Mouse (Mus musculus): ENCODE data around the gene Fdxacb1. TPM values are rescaled to one million over a fixed set of nuclear protein-coding genes. Genes with fewer than 3 reads are reported as not detected.
A peak's percentile ranks its signal among the peaks of the same experiment; 100 is the strongest.

Fdxacb1 gene
- polyA plus RNA-seq, 1 experiment from 2014 or later = 7.9 TPM

GRCm38 (mm10) chr9:50753947-50754346 lies 14.1 kb upstream of the Fdxacb1 start:
- WGBS = 59% methylated on average over 7 of the region's 7 CpGs

GRCm38 (mm10) chr9:50756711-50757110 lies 11.3 kb upstream of the Fdxacb1 start:
- WGBS = 55% methylated on average over 5 of the region's 5 CpGs
- Histone ChIP-seq H3K4me3 (replicated peaks; ENCODE audit: low read depth, low read length) (no peak overlapping the region), H3K4me2 (ENCODE audit: low read length) (no peak overlapping the region), H3K9ac (ENCODE audit: low read depth, low read length) (no peak overlapping the region), H3K4me1 (replicated peaks; ENCODE audit: insufficient read depth, low read length) (peaks cover 12% of the 10 kb centered on the region; the same call in 1 of the 2 replicates), H3K27me3 (ENCODE audit: insufficient read depth, low read length) (no peaks in the 10 kb centered on the region), H3K9me3 (replicated peaks; ENCODE audit: low read length) (no peaks in the 10 kb centered on the region), H3K36me3 (ENCODE audit: insufficient read depth, low read length) (no peaks in the 10 kb centered on the region), H3K27ac (no peak overlapping the region)
- no peak for TF ChIP-seq CTCF (IDR thresholded peaks at IDR 0.05; ENCODE audit: low read depth)
- no peak for DNase-seq (ENCODE audit: low spot score)
- ATAC-seq (replicated peaks; ENCODE audit: low FRiP score, low read depth) = no peak

More at GRCm38 (mm10) chr9:50753947-50754346, 14.1 kb upstream of the Fdxacb1 start:
- no peak for TF ChIP-seq CTCF (IDR thresholded peaks at IDR 0.05; ENCODE audit: low read depth)
- Histone ChIP-seq H3K4me1 (replicated peaks; ENCODE audit: insufficient read depth, low read length) (peaks cover 17% of the 10 kb centered on the region), H3K36me3 (ENCODE audit: insufficient read depth, low read length) (no peaks in the 10 kb centered on the region), H3K4me3 (replicated peaks; ENCODE audit: low read depth, low read length) (no peak overlapping the region; the same call in 1 of the 2 replicates), H3K27me3 (ENCODE audit: insufficient read depth, low read length) (no peaks in the 10 kb centered on the region), H3K27ac (no peak overlapping the region), H3K9ac (ENCODE audit: low read depth, low read length) (no peak overlapping the region), H3K4me2 (ENCODE audit: low read length) (peak overlapping the region; percentile 35), H3K9me3 (replicated peaks; ENCODE audit: low read length) (no peaks in the 10 kb centered on the region)
- ATAC-seq (replicated peaks; ENCODE audit: low FRiP score, low read depth) = no peak
- DNase-seq (ENCODE audit: low spot score) = no peak

- no peak for TF ChIP-seq CTCF (IDR thresholded peaks at IDR 0.05; ENCODE audit: low read depth)
Measured at GRCm38 (mm10) chr9:50761520-50762243, 6.4 kb upstream of the Fdxacb1 start.

GRCm38 (mm10) chr9:50763331-50763730 lies 4.7 kb upstream of the Fdxacb1 start:
- H3K36me3 ChIP-seq (ENCODE audit: insufficient read depth, low read length) = no peaks in the 10 kb centered on the region
- TF ChIP-seq CTCF (IDR thresholded peaks at IDR 0.05; ENCODE audit: low read depth) = peak; percentile 69
- H3K9me3 ChIP-seq (replicated peaks; ENCODE audit: low read length) = no peaks in the 10 kb centered on the region
- no peaks in the 10 kb centered on the region for H3K4me1 ChIP-seq (replicated peaks; ENCODE audit: insufficient read depth, low read length)
- WGBS = 68% methylated on average over 1 of the region's 1 CpGs
- ATAC-seq (replicated peaks; ENCODE audit: low FRiP score, low read depth) = no peak
- no peak overlapping the region for H3K4me2 ChIP-seq (ENCODE audit: low read length)
- H3K9ac ChIP-seq (ENCODE audit: low read depth, low read length) = no peak overlapping the region
- H3K4me3 ChIP-seq (replicated peaks; ENCODE audit: low read depth, low read length) = no peak overlapping the region
- peak; percentile 65 for DNase-seq (ENCODE audit: low spot score)
- H3K27me3 ChIP-seq (ENCODE audit: insufficient read depth, low read length) = no peaks in the 10 kb centered on the region
- H3K27ac ChIP-seq = no peak overlapping the region

More at GRCm38 (mm10) chr9:50761520-50762243, 6.4 kb upstream of the Fdxacb1 start:
- Histone ChIP-seq H3K36me3 (ENCODE audit: insufficient read depth, low read length) (no peaks in the 10 kb centered on the region), H3K27me3 (ENCODE audit: insufficient read depth, low read length) (no peaks in the 10 kb centered on the region), H3K9me3 (replicated peaks; ENCODE audit: low read length) (no peaks in the 10 kb centered on the region), H3K4me3 (replicated peaks; ENCODE audit: low read depth, low read length) (no peak overlapping the region), H3K27ac (no peak overlapping the region), H3K4me1 (replicated peaks; ENCODE audit: insufficient read depth, low read length) (no peaks in the 10 kb centered on the region), H3K4me2 (ENCODE audit: low read length) (no peak overlapping the region), H3K9ac (ENCODE audit: low read depth, low read length) (no peak overlapping the region)
- 57% methylated on average over 6 of the region's 6 CpGs for WGBS
- ATAC-seq (replicated peaks; ENCODE audit: low FRiP score, low read depth) (no peak), DNase-seq (ENCODE audit: low spot score) (no peak)

GRCm38 (mm10) chr9:50767531-50768106 lies 417 bp upstream of the Fdxacb1 start:
- DNase-seq (ENCODE audit: low spot score) (no peak), ATAC-seq (replicated peaks; ENCODE audit: low FRiP score, low read depth) (peak; percentile 47)
- Histone ChIP-seq H3K27ac (peak overlapping the region; percentile 90), H3K36me3 (ENCODE audit: insufficient read depth, low read length) (0 out of 2 replicates have a peak, but pooled peaks cover 3% of the 10 kb centered on the region), H3K9ac (ENCODE audit: low read depth, low read length) (peak overlapping the region; percentile 66), H3K27me3 (ENCODE audit: insufficient read depth, low read length) (no peaks in the 10 kb centered on the region), H3K4me3 (replicated peaks; ENCODE audit: low read depth, low read length) (peak overlapping the region; percentile 63), H3K4me2 (ENCODE audit: low read length) (peak overlapping the region; percentile 61), H3K4me1 (replicated peaks; ENCODE audit: insufficient read depth, low read length) (peaks cover 5% of the 10 kb centered on the region; the same call in 1 of the 2 replicates), H3K9me3 (replicated peaks; ENCODE audit: low read length) (no peaks in the 10 kb centered on the region)
- 5% methylated on average over 17 of the region's 17 CpGs for WGBS
- TF ChIP-seq CTCF (IDR thresholded peaks at IDR 0.05; ENCODE audit: low read depth) = no peak

GRCm38 (mm10) chr9:50770011-50770410 lies 2.0 kb downstream of the Fdxacb1 start:
- Histone ChIP-seq H3K27me3 (ENCODE audit: insufficient read depth, low read length) (no peaks in the 10 kb centered on the region), H3K4me2 (ENCODE audit: low read length) (no peak overlapping the region), H3K9ac (ENCODE audit: low read depth, low read length) (no peak overlapping the region), H3K36me3 (ENCODE audit: insufficient read depth, low read length) (0 out of 2 replicates have a peak, but pooled peaks cover 3% of the 10 kb centered on the region), H3K27ac (no peak overlapping the region), H3K4me3 (replicated peaks; ENCODE audit: low read depth, low read length) (no peak overlapping the region), H3K4me1 (replicated peaks; ENCODE audit: insufficient read depth, low read length) (peaks cover 5% of the 10 kb centered on the region; the same call in 1 of the 2 replicates), H3K9me3 (replicated peaks; ENCODE audit: low read length) (no peaks in the 10 kb centered on the region)
- no peak for TF ChIP-seq CTCF (IDR thresholded peaks at IDR 0.05; ENCODE audit: low read depth)
- DNase-seq (ENCODE audit: low spot score) (no peak), ATAC-seq (replicated peaks; ENCODE audit: low FRiP score, low read depth) (no peak)
- WGBS = 88% methylated on average over 2 of the region's 2 CpGs
